Mouse (Mus musculus): ENCODE results near the gene Ank2. TPM values are rescaled to one million over a fixed set of nuclear protein-coding genes. Genes with fewer than 3 reads are reported as not detected.

The Ank2 gene
- total RNA-seq, 2 experiments from 2014 or later = 787 to 814 TPM

- no peak for DNase-seq (ENCODE audit: low spot score in 2 of 2)
Measured at GRCm38 (mm10) chr3:127130167-127130770, 368.9 kb downstream of the Ank2 start.

GRCm38 (mm10) chr3:127129750-127130149 is 369.4 kb downstream of the Ank2 start:
- DNase-seq (ENCODE audit: low spot score in 2 of 2) = no peak

GRCm38 (mm10) chr3:127127611-127128010 is 371.5 kb downstream of the Ank2 start:
- DNase-seq (ENCODE audit: low spot score in 2 of 2) = no peak

GRCm38 (mm10) chr3:127126220-127126619 is 372.9 kb downstream of the Ank2 start:
- no peak for DNase-seq (ENCODE audit: low spot score in 2 of 2)

GRCm38 (mm10) chr3:127124375-127124993 is 374.7 kb downstream of the Ank2 start:
- DNase-seq (ENCODE audit: low spot score in 2 of 2) = no peak

GRCm38 (mm10) chr3:127123376-127123775 is 375.8 kb downstream of the Ank2 start:
- DNase-seq (ENCODE audit: low spot score in 2 of 2) = no peak

- no peak for DNase-seq (ENCODE audit: low spot score in 2 of 2)
Measured at GRCm38 (mm10) chr3:127118777-127119176, 380.4 kb downstream of the Ank2 start.

GRCm38 (mm10) chr3:127116226-127116625 is 382.9 kb downstream of the Ank2 start:
- DNase-seq (ENCODE audit: low spot score in 2 of 2) = no peak

GRCm38 (mm10) chr3:127113238-127113637 is 385.9 kb downstream of the Ank2 start:
- DNase-seq (ENCODE audit: low spot score in 2 of 2) = no peak

GRCm38 (mm10) chr3:127109413-127109812 is 389.7 kb downstream of the Ank2 start:
- no peak for DNase-seq (ENCODE audit: low spot score in 2 of 2)

GRCm38 (mm10) chr3:127108481-127108880 is 390.7 kb downstream of the Ank2 start:
- no peak for DNase-seq (ENCODE audit: low spot score in 2 of 2)

- no peak for DNase-seq (ENCODE audit: low spot score in 2 of 2)
Measured at GRCm38 (mm10) chr3:127107281-127107680, 391.9 kb downstream of the Ank2 start.

GRCm38 (mm10) chr3:127101326-127101725 is 397.8 kb downstream of the Ank2 start:
- no peak for DNase-seq (ENCODE audit: low spot score in 2 of 2)

- DNase-seq (ENCODE audit: low spot score in 2 of 2) = no peak
Measured at GRCm38 (mm10) chr3:127097745-127098144, 401.4 kb downstream of the Ank2 start.

- no peak for DNase-seq (ENCODE audit: low spot score in 2 of 2)
Measured at GRCm38 (mm10) chr3:127097106-127097505, 402.0 kb downstream of the Ank2 start.

GRCm38 (mm10) chr3:127093631-127094030 is 405.5 kb downstream of the Ank2 start:
- DNase-seq (ENCODE audit: low spot score in 2 of 2) = peak; percentile 43 to 52

GRCm38 (mm10) chr3:127087574-127087973 is 411.6 kb downstream of the Ank2 start:
- DNase-seq (ENCODE audit: low spot score in 2 of 2) = no peak

- DNase-seq (ENCODE audit: low spot score in 2 of 2) = no peak
Measured at GRCm38 (mm10) chr3:127086834-127087506, 412.2 kb downstream of the Ank2 start.

GRCm38 (mm10) chr3:127077369-127077768 is 421.8 kb downstream of the Ank2 start:
- no peak for DNase-seq (ENCODE audit: low spot score in 2 of 2)

GRCm38 (mm10) chr3:127075531-127076280 is 423.4 kb downstream of the Ank2 start:
- DNase-seq (ENCODE audit: low spot score in 2 of 2) = no peak

GRCm38 (mm10) chr3:127071471-127071870 is 427.7 kb downstream of the Ank2 start:
- DNase-seq (ENCODE audit: low spot score in 2 of 2) = peak; percentile 83 to 84
